Mouse (Mus musculus): ENCODE results near the gene Crygb. TPM values are rescaled to one million over a fixed set of nuclear protein-coding genes. Genes with fewer than 3 reads are reported as not detected.

The Crygb gene
- total RNA-seq (2017): not detected in 3 replicates

DNA sequence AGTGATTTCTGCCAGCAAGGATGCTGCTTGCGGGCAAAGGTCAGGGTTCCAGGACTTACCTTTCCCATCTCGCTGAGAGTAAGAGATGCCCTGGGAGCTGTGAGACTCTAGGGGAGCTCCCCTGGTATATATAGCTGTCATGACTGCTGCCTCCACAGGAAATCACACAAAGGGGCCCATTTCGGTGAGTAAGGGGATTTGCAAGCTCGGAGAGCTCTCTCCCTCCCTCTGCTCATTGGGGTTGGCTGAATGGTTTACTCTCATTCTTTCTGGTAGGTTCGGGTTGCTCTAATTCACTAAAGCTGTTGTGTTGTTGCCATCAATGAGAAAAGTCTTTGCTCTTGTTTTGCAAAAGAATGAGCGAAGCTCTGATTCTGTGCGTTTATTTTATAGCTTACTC is at the start of gene Crygb:
Gene Crygb, minus strand, starts transcription at position 101 of the 400 bp plus-strand sequence.
- ATAC-seq (replicated peaks; ENCODE audit: insufficient number of reproducible peaks, low FRiP score, low TSS enrichment, poor library complexity, severe bottlenecking): no peak

- ATAC-seq (replicated peaks; ENCODE audit: insufficient number of reproducible peaks, low FRiP score, low TSS enrichment, poor library complexity, severe bottlenecking): no peak
Measured at GRCm38 (mm10) chr1:65131671-65132070, 49.6 kb upstream of the Crygb start.

- ATAC-seq (replicated peaks; ENCODE audit: insufficient number of reproducible peaks, low FRiP score, low TSS enrichment, poor library complexity, severe bottlenecking): no peak
Measured at GRCm38 (mm10) chr1:65130226-65130625, 48.1 kb upstream of the Crygb start.

- ATAC-seq (replicated peaks; ENCODE audit: insufficient number of reproducible peaks, low FRiP score, low TSS enrichment, poor library complexity, severe bottlenecking): no peak
Measured at GRCm38 (mm10) chr1:65129634-65130180, 47.6 kb upstream of the Crygb start.

DNA sequence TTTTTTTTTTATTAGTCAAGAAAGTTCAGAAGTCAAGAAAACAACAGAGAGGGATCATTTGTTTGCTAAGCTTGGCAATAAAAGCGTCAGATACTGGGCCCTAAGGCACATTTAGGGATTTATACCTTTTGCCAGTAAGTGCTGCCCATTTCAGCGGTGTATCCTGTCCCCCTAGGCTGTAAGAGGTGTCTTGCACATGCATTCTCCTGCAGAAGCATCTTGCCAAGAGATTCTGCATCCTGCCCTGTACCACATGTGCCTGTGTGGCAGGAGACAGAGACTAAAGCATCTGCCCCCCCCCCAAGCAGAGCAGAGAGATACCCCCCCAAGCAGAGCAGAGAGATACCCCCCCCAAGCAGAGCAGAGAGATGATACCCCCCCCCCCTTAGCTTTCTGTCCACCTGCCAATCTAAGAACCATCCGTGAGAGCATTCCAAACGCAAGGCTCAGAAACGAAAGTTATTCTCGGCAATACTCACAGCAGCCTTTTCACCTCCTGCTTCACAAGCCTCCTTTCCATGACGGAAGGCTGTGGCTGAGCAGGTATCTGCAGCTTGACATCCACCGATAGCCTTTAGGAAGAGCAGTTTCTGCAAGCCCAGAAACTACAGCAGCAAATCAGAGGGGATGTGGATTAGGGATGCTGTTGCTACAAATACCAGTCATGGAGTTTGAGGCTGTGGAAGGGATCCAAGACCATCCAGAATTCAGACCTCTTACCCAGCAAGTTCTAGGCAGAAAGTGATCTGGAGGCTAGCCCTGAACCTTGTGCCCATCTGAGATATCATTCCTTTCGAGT is 40.7 kb upstream of the Crygb start, which contains the start of gene D630023F18Rik:
Gene D630023F18Rik, minus strand, starts transcription at position 641 of the 799 bp plus-strand sequence.
- no peak for ATAC-seq (replicated peaks; ENCODE audit: insufficient number of reproducible peaks, low FRiP score, low TSS enrichment, poor library complexity, severe bottlenecking)

GRCm38 (mm10) chr1:65119438-65119837 is 37.4 kb upstream of the Crygb start, which contains the start of gene Gm28845:
Gene Gm28845, minus strand, starts transcription at chr1:65119558.
- ATAC-seq (replicated peaks; ENCODE audit: insufficient number of reproducible peaks, low FRiP score, low TSS enrichment, poor library complexity, severe bottlenecking): no peak

DNA sequence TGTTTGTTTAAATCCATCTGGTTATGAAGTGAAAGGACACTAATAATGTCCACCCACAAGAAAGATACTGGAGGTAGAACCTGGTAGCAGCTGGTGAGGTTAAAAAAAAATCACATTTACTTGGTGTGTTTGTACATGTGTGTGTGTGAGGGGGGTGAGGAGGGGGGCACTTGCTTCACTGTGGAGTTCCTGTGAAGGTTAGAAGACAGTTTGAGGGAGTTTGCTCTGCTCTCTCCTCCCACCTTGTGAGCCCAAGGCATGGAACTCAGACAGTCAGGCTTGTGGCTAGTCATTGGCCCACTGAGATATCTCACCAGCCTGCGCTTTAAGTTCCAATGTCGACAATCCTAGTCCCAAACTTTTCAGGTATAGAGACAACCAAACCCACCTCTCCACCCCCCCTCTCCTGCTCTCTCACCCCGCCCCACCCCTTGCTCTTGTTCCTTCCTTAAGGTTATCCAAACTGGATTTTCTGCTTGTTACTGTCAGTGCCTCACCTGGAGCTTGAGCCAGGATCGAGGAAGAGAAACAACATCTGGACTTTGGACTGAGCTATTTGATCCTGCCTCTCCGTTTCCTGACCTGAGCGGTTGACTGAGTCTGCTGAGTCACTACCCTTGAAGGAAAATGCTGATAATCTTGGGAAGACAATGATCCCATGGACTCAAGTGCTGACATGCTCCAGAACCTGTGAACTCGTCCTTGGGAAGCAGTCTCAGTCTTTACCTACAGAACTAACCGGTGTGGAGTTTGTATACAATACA is 36.2 kb upstream of the Crygb start:
- no peak for ATAC-seq (replicated peaks; ENCODE audit: insufficient number of reproducible peaks, low FRiP score, low TSS enrichment, poor library complexity, severe bottlenecking)

- ATAC-seq (replicated peaks; ENCODE audit: insufficient number of reproducible peaks, low FRiP score, low TSS enrichment, poor library complexity, severe bottlenecking): peak; percentile 76
Measured at GRCm38 (mm10) chr1:65113536-65114172, 31.6 kb upstream of the Crygb start.

GRCm38 (mm10) chr1:65112807-65113196 is 30.7 kb upstream of the Crygb start:
- peak; percentile 84 for ATAC-seq (replicated peaks; ENCODE audit: insufficient number of reproducible peaks, low FRiP score, low TSS enrichment, poor library complexity, severe bottlenecking)

DNA sequence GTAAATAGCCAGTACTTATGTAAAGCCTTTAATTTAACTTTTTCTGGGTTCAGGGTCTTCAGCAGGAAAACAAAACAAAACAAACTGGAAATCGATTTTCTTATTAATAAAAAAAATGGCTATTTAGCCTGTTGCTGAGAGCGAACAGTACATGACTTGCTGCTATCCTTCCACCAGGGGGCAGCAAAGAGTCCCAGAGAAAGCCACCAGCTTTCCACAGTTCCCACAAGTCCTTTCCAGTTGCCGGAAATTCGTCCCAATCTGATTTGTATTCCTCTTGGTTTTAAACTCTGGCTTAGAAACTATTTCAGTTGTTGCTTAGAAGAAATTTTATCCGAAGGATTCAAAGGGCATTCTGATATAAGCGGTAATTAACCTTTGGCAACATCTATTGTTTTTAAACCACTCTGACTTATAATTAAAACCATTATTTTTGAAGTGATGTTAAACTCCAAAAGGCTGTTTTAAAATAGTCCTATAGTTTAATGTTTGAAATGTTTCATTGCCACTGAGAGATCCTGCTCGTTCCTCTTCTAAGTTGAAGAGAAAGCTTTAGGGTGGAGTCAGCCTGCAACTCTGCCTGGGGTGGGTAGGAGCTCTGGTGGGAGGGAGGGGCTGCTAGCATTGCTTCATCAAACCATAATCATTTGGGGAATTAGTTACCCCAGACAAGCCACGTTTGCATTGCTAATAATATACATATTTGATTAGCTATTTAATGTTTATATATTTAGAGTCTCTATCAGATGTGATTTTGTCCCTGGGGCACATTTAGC is 30.1 kb upstream of the Crygb start:
- ATAC-seq (replicated peaks; ENCODE audit: insufficient number of reproducible peaks, low FRiP score, low TSS enrichment, poor library complexity, severe bottlenecking): no peak; the same call in 1 of the 2 replicates

- ATAC-seq (replicated peaks; ENCODE audit: insufficient number of reproducible peaks, low FRiP score, low TSS enrichment, poor library complexity, severe bottlenecking): no peak
Measured at GRCm38 (mm10) chr1:65109756-65110435, 27.8 kb upstream of the Crygb start.

DNA sequence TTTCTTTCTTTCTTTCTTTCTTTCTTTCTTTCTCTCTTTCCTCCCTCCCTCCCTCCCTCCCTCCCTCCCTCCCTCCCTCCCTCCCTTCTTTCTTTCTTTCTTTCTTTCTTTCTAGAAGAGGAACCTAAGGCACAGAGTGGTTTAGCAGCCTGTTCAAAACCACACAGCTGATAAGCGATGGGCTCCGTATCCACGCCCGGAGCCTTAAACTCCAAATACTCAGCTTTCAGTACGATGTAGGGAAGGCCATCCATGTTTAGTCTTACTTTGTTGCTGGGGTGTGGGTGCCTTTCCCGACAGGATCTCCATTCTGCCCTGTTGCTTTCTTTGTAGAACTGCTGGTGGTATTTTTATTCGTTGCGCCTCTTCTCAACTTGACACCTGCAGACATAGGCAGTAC is 27.1 kb upstream of the Crygb start:
- ATAC-seq (replicated peaks; ENCODE audit: insufficient number of reproducible peaks, low FRiP score, low TSS enrichment, poor library complexity, severe bottlenecking): no peak

DNA sequence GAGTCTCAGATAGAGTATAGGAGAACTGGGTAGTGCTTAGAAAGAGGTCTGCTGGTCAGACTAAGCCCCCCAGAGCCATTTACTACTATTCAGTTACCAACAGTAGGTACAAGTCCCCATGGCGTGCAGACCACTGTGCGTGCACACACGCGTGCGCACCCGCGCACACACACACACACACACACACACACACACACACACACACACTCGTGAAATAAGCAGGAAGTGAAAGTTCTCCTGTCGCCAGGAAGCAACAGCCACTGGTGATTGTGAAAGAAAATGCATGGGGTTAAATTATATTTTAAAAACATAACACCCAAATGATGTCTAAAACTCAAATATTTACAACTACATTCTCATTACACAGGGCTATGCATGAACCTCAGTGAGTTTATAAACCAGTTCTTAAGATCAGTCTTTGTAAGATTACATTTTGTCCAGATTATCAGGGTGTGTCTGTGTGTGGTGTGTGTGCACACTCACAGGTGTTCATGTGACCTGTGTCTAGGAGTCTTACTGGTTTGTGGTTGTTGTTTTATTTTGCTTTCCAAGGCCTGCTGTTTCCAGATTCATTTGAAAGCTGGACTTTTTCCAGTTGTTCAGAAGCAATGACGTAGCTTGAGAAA is 25.7 kb upstream of the Crygb start:
- peak; percentile 38; the same call in 1 of the 2 replicates for ATAC-seq (replicated peaks; ENCODE audit: insufficient number of reproducible peaks, low FRiP score, low TSS enrichment, poor library complexity, severe bottlenecking)

DNA sequence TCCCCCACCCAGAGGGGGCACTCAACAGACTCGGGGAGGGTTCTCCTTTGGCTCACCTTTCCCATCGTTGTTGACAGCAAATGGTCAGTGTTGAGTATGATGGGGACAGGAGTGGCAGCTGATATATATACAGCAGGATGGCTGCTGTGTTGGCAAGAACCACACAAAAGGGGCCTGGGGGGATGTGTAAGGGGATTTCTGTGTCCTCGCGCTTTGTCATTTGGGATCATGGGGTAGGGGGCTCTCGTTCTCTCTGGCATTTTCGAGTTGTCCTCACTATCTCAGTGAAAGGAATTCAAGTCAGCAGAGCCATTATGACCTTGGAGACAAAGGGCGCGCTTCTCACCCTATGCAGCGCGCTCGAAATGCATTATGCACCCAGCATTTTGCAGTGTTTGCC is 21.2 kb upstream of the Crygb start, which contains the start of gene Cryga:
Gene Cryga, minus strand, starts transcription at position 101 of the 400 bp plus-strand sequence.
- no peak for ATAC-seq (replicated peaks; ENCODE audit: insufficient number of reproducible peaks, low FRiP score, low TSS enrichment, poor library complexity, severe bottlenecking)

- ATAC-seq (replicated peaks; ENCODE audit: insufficient number of reproducible peaks, low FRiP score, low TSS enrichment, poor library complexity, severe bottlenecking): no peak
Measured at GRCm38 (mm10) chr1:65096953-65097352, 14.9 kb upstream of the Crygb start.

- ATAC-seq (replicated peaks; ENCODE audit: insufficient number of reproducible peaks, low FRiP score, low TSS enrichment, poor library complexity, severe bottlenecking): no peak
Measured at GRCm38 (mm10) chr1:65091566-65091965, 9.5 kb upstream of the Crygb start.

- peak; percentile 91 for ATAC-seq (replicated peaks; ENCODE audit: insufficient number of reproducible peaks, low FRiP score, low TSS enrichment, poor library complexity, severe bottlenecking)
Measured at GRCm38 (mm10) chr1:65090370-65090769, 8.3 kb upstream of the Crygb start.

Data from monocyte, adult 5-6 weeks (primary cell).